Mouse (Mus musculus) splenic B cell, adult 2 months (primary cell): ENCODE measurements around the gene Skint1.
"Not testable (repeated sequence)": the region's sequence is repeated elsewhere in the genome, so short reads cannot be mapped to it uniquely, and the experiment has no call there.

ENCODE experiments used
- DNase-seq: peaks from one replicate; pipeline ENCODE4 v3.0.0-alpha.2; 2011; ENCODE audit warnings: low read depth, low spot score
- H3K27me3 ChIP-seq: 2 replicates; pipeline ENCODE4 v1.6.1; 2012; ENCODE audit warnings: mild to moderate bottlenecking, low read length, moderate library complexity, mixed read lengths; ENCODE audit not compliant: control insufficient read depth, poor library complexity, insufficient read depth, severe bottlenecking
- H3K36me3 ChIP-seq: 2 replicates; pipeline ENCODE4 v1.6.1; 2012; ENCODE audit warnings: mild to moderate bottlenecking, low read length, moderate library complexity, mixed read lengths; ENCODE audit not compliant: control insufficient read depth, poor library complexity, insufficient read depth, severe bottlenecking

Skint1 gene

DNA sequence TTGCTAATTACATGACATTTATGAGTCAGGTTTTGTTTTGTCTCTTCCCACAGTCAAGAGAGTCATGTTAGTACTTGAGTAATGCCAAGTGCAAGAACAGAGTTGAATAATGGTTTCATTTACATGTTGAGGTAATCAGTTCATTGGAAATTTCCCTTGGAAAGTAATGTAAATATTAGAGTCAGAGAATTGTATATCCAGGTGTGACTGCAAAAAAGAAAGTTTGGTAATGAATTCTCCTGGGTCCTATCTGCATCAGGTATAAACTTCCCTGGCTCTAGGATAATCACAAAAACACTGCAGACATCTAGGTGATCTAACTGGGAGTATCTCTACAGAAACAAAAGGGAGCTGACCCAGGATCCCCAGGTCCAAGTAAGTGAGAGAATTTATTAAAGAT is at the start of gene Skint1:
Gene Skint1 (plus strand): TSS at position 301 of the 400 bp plus-strand sequence.
- Histone ChIP-seq H3K36me3 (no peaks in the 10 kb centered on the region), H3K27me3 (no peaks in the 10 kb centered on the region)
- no peak for DNase-seq

DNA sequence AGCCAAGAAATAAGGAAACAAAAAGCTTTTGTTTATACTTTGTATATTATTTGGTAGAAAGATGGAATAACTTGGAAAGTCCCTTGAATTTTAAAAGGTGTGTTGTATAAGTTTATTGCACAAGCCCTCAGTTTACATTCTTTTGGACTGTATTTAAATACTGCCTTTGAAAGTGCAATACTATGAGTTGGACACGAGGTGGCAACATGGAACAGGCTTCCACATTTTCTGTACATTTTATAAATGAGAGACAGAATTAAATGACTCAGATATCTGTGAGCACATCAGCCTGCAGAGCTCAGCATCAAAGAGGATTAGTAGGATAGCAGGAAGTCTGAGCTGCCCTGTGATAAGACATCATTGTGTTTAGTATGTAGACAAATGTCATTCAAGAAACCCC is 44.8 kb upstream of the Skint1 start:
- no peak for DNase-seq
- H3K36me3 ChIP-seq: no peaks in the 10 kb centered on the region
- H3K27me3 ChIP-seq: no peaks in the 10 kb centered on the region

DNA sequence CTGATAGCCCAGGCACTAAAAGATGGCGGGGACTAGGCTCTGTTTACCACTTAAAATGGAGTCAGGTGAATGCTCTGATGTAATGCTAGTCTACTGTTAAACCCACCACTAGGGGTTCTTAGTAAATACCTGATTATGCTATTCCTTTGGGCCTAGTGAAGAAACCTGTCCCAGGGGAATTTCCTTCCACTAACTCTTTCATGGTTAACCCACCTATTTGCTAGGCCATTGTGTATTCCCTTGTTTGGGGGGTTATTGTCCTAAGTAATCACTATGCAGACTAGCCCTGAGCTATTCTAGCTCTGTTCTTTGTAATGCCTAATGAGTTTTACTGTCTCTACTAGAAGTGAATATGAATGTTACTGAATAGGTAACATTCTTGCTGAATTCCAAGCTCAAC is 42.8 kb upstream of the Skint1 start:
- not testable (repeated sequence) for DNase-seq, H3K36me3 ChIP-seq, H3K27me3 ChIP-seq

GRCm38 (mm10) chr4:111963669-111964068 is 42.4 kb upstream of the Skint1 start:
- no peak for DNase-seq
- Histone ChIP-seq H3K27me3 (no peaks in the 10 kb centered on the region), H3K36me3 (no peaks in the 10 kb centered on the region)

- H3K27me3 ChIP-seq: no peaks in the 10 kb centered on the region
- DNase-seq: no peak
- H3K36me3 ChIP-seq: no peaks in the 10 kb centered on the region
Measured at GRCm38 (mm10) chr4:111972623-111973022, 33.4 kb upstream of the Skint1 start, which contains the start of gene Skint7. Skint7 (plus strand) TSS chr4:111972923.

GRCm38 (mm10) chr4:112071716-112072115 is 65.6 kb downstream of the Skint1 start, which contains the start of gene Skint4:
Skint4 (plus strand) TSS chr4:112072016.
- no peak for DNase-seq
- H3K27me3 ChIP-seq: no peaks in the 10 kb centered on the region
- H3K36me3 ChIP-seq: no peaks in the 10 kb centered on the region
